Mouse (Mus musculus) heart, postnatal 0 days (tissue): Measurements from ENCODE around the gene Gm28434. TPM values are rescaled to one million over a fixed set of nuclear protein-coding genes. Genes with fewer than 3 reads are reported as not detected.

ENCODE experiments used
- ATAC-seq: fragments of 200-750 bp; cut with Nextera tagmentation; 2 replicates; pipeline ENCODE4 v1.8.0; 2017; ENCODE audit warnings: low read depth, moderate number of reproducible peaks, moderate library complexity; ENCODE audit not compliant: insufficient read depth
- DNase-seq: peaks from one replicate; pipeline ENCODE4 v3.0.0-alpha.2; 2016; ENCODE audit warnings: low spot score
- H3K27ac ChIP-seq: fragments of 300-500 bp; sonication (generic); 2 replicates; pipeline ENCODE4 v1.5.1; 2014; ENCODE audit warnings: low read depth, mild to moderate bottlenecking
- H3K27me3 ChIP-seq: fragments of 300-500 bp; sonication (generic); 2 replicates; pipeline ENCODE4 v1.6.1; 2014; ENCODE audit warnings: low read length, mixed read lengths; ENCODE audit not compliant: control insufficient read depth, insufficient read depth
- H3K36me3 ChIP-seq: fragments of 300-500 bp; sonication (generic); replicated peaks from 2 replicates; pipeline ENCODE4 v1.6.1; 2014; ENCODE audit warnings: low read length, mixed read lengths; ENCODE audit not compliant: control insufficient read depth, insufficient read depth
- H3K4me1 ChIP-seq: fragments of 300-500 bp; sonication (generic); 2 replicates; pipeline ENCODE4 v1.6.1; 2014; ENCODE audit warnings: antibody characterized with exemption; ENCODE audit not compliant: control insufficient read depth, insufficient read depth
- H3K4me2 ChIP-seq: fragments of 300-500 bp; sonication (generic); 2 replicates; pipeline ENCODE4 v1.6.1; 2014; ENCODE audit warnings: low read depth, mild to moderate bottlenecking, low read length, moderate library complexity
- H3K4me3 ChIP-seq: fragments of 300-500 bp; sonication (generic); 2 replicates; pipeline ENCODE4 v1.5.1; 2014; ENCODE audit warnings: low read depth, low read length
- H3K9ac ChIP-seq: fragments of 300-500 bp; sonication (generic); replicated peaks from 2 replicates; pipeline ENCODE4 v1.6.1; 2014; ENCODE audit warnings: low read depth, low read length, mixed read lengths
- H3K9me3 ChIP-seq: fragments of 300-500 bp; sonication (generic); replicated peaks from 2 replicates; pipeline ENCODE4 v1.6.1; 2016; ENCODE audit warnings: low read length; ENCODE audit not compliant: control insufficient read depth
- CTCF ChIP-seq: IDR thresholded peaks from 2 replicates; pipeline ENCODE4 v1.5.1; 2016; ENCODE audit warnings: antibody characterized with exemption, control low read depth, low read depth
- EP300 ChIP-seq: IDR thresholded peaks from 2 replicates; pipeline ENCODE4 v1.6.1; 2016; ENCODE audit warnings: antibody characterized with exemption, low read depth
- WGBS: fragments of 180-500 bp; shearing (Covaris S2); extraction: QIAGEN DNeasy Blood & Tissue Kit; methylation state at CpG from one replicate; pipeline ENCODE4 v1.1.7; 2014; 5-methylcytosine and 5-hydroxymethylcytosine counted together
- polyA plus RNA-seq: library from polyadenylated mRNA; unstranded; fragments of >200 nt; fragmentation: Nextera tagmentation; extraction: Ambion mirVana; gene quantifications from 2 replicates; pipeline ENCODE4 v1.2.1, GENCODE M21; 2015
- total RNA-seq: library from RNA; depleted of rRNA; stranded (reverse); fragments of >200 nt; gene quantifications from 2 replicates; pipeline ENCODE4 v1.2.3, GENCODE M21; 2014; ENCODE audit warnings: low replicate concordance; rRNA removed

Gm28434 gene
- total RNA-seq: not detected in 2 replicates
- not detected in 2 replicates for polyA plus RNA-seq

DNA sequence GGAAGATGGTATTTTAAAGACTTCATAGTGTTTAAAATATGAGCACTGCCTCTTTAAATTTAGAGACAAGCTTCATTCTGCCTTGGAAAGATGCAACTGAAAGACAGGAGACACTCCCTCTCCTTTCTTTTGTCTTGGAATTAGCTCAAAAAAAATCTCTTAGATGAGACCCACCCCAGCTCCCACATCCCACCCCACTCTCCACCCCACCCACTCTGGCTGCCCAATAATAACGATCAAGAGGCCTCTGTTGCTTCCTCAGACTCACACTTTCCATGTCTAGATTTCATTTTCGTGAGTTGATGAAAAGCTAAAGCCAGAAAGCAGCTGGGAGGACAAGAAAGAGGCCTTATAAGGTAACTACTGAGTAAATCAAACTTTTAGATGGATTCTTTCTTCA lies at the start of gene Gm28434, which contains the start of gene 2310003L06Rik:
Gene Gm28434 (plus strand): TSS at position 317 of the 400 bp plus-strand sequence.
Gene 2310003L06Rik (plus strand): TSS at position 259 of the 400 bp plus-strand sequence.
- H3K4me1 ChIP-seq: no peaks in the 10 kb centered on the region
- no peak for DNase-seq
- WGBS: 53% methylated on average over 2 of the region's 2 CpGs
- no peak for ATAC-seq
- H3K4me2 ChIP-seq: no peak within 1 kb of the TSS
- no peak within 1 kb of the TSS for H3K9ac ChIP-seq
- TF ChIP-seq CTCF (no peak), EP300 (no peak)
- no peaks in the 10 kb centered on the region for H3K36me3 ChIP-seq
- H3K27me3 ChIP-seq: no peaks in the 10 kb centered on the region
- no peak within 1 kb of the TSS for H3K27ac ChIP-seq
- no peak within 1 kb of the TSS for H3K4me3 ChIP-seq
- no peaks in the 10 kb centered on the region for H3K9me3 ChIP-seq

GRCm38 (mm10) chr5:87925372-87925771 lies 43.9 kb upstream of the Gm28434 start, which contains the start of gene Csn3:
Gene Csn3 (plus strand): TSS chr5:87925579.
- no peaks in the 10 kb centered on the region for H3K4me1 ChIP-seq
- H3K9me3 ChIP-seq: no peaks in the 10 kb centered on the region
- WGBS: 38% methylated on average over 5 of the region's 5 CpGs
- H3K36me3 ChIP-seq: no peaks in the 10 kb centered on the region
- DNase-seq (no peak), ATAC-seq (no peak)
- no peak within 1 kb of the TSS for H3K4me3 ChIP-seq
- no peaks in the 10 kb centered on the region for H3K27me3 ChIP-seq
- no peak within 1 kb of the TSS for H3K27ac ChIP-seq
- H3K4me2 ChIP-seq: no peak within 1 kb of the TSS
- no peak within 1 kb of the TSS for H3K9ac ChIP-seq
- TF ChIP-seq CTCF (no peak), EP300 (no peak)

- H3K9me3 ChIP-seq: no peaks in the 10 kb centered on the region
- H3K4me2 ChIP-seq: no peak overlapping the region
- no peaks in the 10 kb centered on the region for H3K4me1 ChIP-seq
- H3K9ac ChIP-seq: no peak overlapping the region
- H3K27me3 ChIP-seq: no peaks in the 10 kb centered on the region
- DNase-seq (no peak), ATAC-seq (no peak)
- no peak overlapping the region for H3K27ac ChIP-seq
- no peak for TF ChIP-seq EP300
- no peak for TF ChIP-seq CTCF
- no peak overlapping the region for H3K4me3 ChIP-seq
- H3K36me3 ChIP-seq: no peaks in the 10 kb centered on the region
- WGBS: 67% methylated on average over 1 of the region's 1 CpGs
Measured at GRCm38 (mm10) chr5:87931603-87932002, 37.7 kb upstream of the Gm28434 start.

DNA sequence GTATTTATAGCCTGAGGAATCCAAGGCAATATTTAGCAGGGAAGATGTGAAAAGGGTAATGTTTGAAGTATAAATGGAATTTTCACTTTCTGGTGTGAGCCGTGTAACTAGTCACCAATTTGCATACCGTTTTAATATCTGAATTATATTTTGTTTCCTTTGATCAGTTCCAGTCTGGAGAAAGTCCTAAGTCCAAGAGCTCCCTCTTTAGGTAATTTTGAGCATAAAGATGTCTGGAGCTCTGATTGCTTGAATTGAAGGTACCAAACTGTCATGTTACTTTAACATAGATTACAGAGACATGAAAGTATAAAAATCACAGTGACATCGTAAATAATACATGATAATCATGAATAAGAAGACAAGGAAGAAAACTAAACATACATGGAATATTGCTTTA lies 28.6 kb upstream of the Gm28434 start:
- DNase-seq: no peak
- Histone ChIP-seq H3K36me3 (no peaks in the 10 kb centered on the region), H3K4me3 (no peak overlapping the region), H3K4me1 (no peaks in the 10 kb centered on the region), H3K9me3 (no peaks in the 10 kb centered on the region), H3K27ac (no peak overlapping the region), H3K4me2 (no peak overlapping the region), H3K9ac (no peak overlapping the region), H3K27me3 (no peaks in the 10 kb centered on the region)
- no peak for ATAC-seq
- WGBS: 32% methylated on average over 3 of the region's 3 CpGs
- TF ChIP-seq EP300: no peak
- TF ChIP-seq CTCF: 0 out of 2 replicates have a peak, but pooled peaks have one; percentile 6

- Histone ChIP-seq H3K27me3 (no peaks in the 10 kb centered on the region), H3K9me3 (no peaks in the 10 kb centered on the region), H3K4me3 (no peak overlapping the region), H3K9ac (no peak overlapping the region), H3K4me1 (no peaks in the 10 kb centered on the region), H3K36me3 (no peaks in the 10 kb centered on the region), H3K27ac (no peak overlapping the region), H3K4me2 (no peak overlapping the region)
- DNase-seq (no peak), ATAC-seq (no peak)
- TF ChIP-seq EP300 (no peak), CTCF (no peak)
Measured at GRCm38 (mm10) chr5:87942515-87942914, 26.8 kb upstream of the Gm28434 start.

DNA sequence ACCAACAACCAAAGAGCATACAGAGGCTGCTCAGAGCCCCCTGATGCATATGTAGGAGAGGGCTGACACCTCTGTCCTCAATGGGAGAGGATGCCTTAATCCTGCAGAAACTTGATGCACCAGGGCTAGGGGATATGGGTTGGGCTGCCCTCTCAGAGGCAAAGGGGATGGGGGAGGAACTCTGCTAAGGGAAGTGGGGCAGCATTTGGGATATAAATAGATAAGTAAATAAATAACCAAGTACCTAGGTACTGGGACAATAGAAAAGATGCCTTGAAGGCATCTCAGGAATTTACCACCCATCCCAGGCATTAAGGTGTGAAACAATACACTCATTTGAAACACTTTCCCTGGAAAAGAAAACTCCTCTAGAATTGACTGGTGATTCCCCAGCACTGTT lies 17.5 kb upstream of the Gm28434 start:
- no peak for ATAC-seq
- Histone ChIP-seq H3K9me3 (no peaks in the 10 kb centered on the region), H3K9ac (no peak overlapping the region), H3K4me3 (no peak overlapping the region), H3K4me2 (no peak overlapping the region), H3K27me3 (no peaks in the 10 kb centered on the region), H3K36me3 (no peaks in the 10 kb centered on the region), H3K27ac (no peak overlapping the region), H3K4me1 (no peaks in the 10 kb centered on the region)
- TF ChIP-seq EP300: no peak
- no peak for TF ChIP-seq CTCF
- DNase-seq: no peak
